Mouse (Mus musculus) liver, embryonic 14.5 days (tissue): Measurements from ENCODE around the gene Vwc2l. TPM values are rescaled to one million over a fixed set of nuclear protein-coding genes. Genes with fewer than 3 reads are reported as not detected.

ENCODE experiments used
- ATAC-seq: fragments of 200-750 bp; cut with Nextera tagmentation; 2 replicates; pipeline ENCODE4 v1.8.0; 2017; ENCODE audit warnings: moderate number of reproducible peaks, mild to moderate bottlenecking, moderate library complexity; ENCODE audit not compliant: insufficient read depth
- DNase-seq, 3 experiments: peaks; one replicate each; pipeline ENCODE4 v3.0.0-alpha.2; 2012 to 2013; ENCODE audit warnings: low read depth in 3 of 3, low spot score in 3 of 3
- H3K27ac ChIP-seq: fragments of 300-500 bp; sonication (generic); 2 replicates; pipeline ENCODE4 v1.5.1; 2014; ENCODE audit warnings: moderate library complexity, mild to moderate bottlenecking, control low read depth, inconsistent platforms
- H3K27me3 ChIP-seq: fragments of 300-500 bp; sonication (generic); 2 replicates; pipeline ENCODE4 v1.6.1; 2014; ENCODE audit warnings: mild to moderate bottlenecking, low read length, moderate library complexity; ENCODE audit not compliant: control insufficient read depth, insufficient read depth
- H3K36me3 ChIP-seq: fragments of 300-500 bp; sonication (generic); replicated peaks from 2 replicates; pipeline ENCODE4 v1.6.1; 2014; ENCODE audit warnings: low read depth; ENCODE audit not compliant: control insufficient read depth, insufficient read depth
- H3K4me1 ChIP-seq, 2 experiments: fragments of 200-500 bp in 1 of 2; fragments of 300-500 bp in 1 of 2; sonication (generic) in 1 of 2; replicated peaks; 2 replicates each; pipeline ENCODE4 v1.6.1; 2012 to 2014; ENCODE audit warnings: antibody characterized with exemption in 1 of 2, inconsistent platforms in 1 of 2, low read length in 1 of 2; ENCODE audit not compliant: control insufficient read depth in 2 of 2, insufficient read depth in 2 of 2
- H3K4me2 ChIP-seq: fragments of 300-500 bp; sonication (generic); 2 replicates; pipeline ENCODE4 v1.6.1; 2014; ENCODE audit warnings: low read depth, mild to moderate bottlenecking, control low read depth, moderate library complexity
- H3K4me3 ChIP-seq, 2 experiments: fragments of 200-500 bp in 1 of 2; fragments of 300-500 bp in 1 of 2; sonication (generic) in 1 of 2; 2 replicates each; pipeline ENCODE4 v1.5.1; 2012 to 2014; ENCODE audit warnings: low read depth in 2 of 2, low read length in 2 of 2, mild to moderate bottlenecking in 2 of 2, control low read depth in 1 of 2, inconsistent platforms in 1 of 2, moderate library complexity in 1 of 2; ENCODE audit not compliant: insufficient read depth in 1 of 2
- H3K9ac ChIP-seq: fragments of 300-500 bp; sonication (generic); replicated peaks from 2 replicates; pipeline ENCODE4 v1.6.1; 2014; ENCODE audit warnings: mild to moderate bottlenecking, control low read depth, moderate library complexity
- H3K9me3 ChIP-seq: fragments of 300-500 bp; sonication (generic); 2 replicates; pipeline ENCODE4 v1.6.1; 2016; ENCODE audit warnings: low read length, mixed read lengths; ENCODE audit not compliant: control insufficient read depth
- CTCF ChIP-seq: IDR thresholded peaks from 2 replicates; pipeline ENCODE4 v1.5.1; 2016; ENCODE audit warnings: antibody characterized with exemption, low read depth, control low read depth
- EP300 ChIP-seq: IDR thresholded peaks from 2 replicates; pipeline ENCODE4 v1.6.1; 2016; ENCODE audit warnings: antibody characterized with exemption, low read depth
- WGBS: fragments of 180-500 bp; shearing (Covaris S2); extraction: QIAGEN DNeasy Blood & Tissue Kit; methylation state at CpG from one replicate; pipeline ENCODE4 v1.1.7; 2014; ENCODE audit not compliant: insufficient replicate concordance; 5-methylcytosine and 5-hydroxymethylcytosine counted together
- polyA plus RNA-seq, 2 experiments: library from polyadenylated mRNA; depleted of rRNA in 1 of 2; stranded (reverse) in 1 of 2; unstranded in 1 of 2; fragments of >200 nt; fragmentation: Nextera tagmentation in 1 of 2; extraction: Ambion mirVana in 1 of 2; gene quantifications; 2 replicates each; pipeline versions ENCODE4 v1.2.1 to v1.2.3; 2012 to 2014

The Vwc2l gene
- polyA plus RNA-seq, 2 experiments, result not detected

DNA sequence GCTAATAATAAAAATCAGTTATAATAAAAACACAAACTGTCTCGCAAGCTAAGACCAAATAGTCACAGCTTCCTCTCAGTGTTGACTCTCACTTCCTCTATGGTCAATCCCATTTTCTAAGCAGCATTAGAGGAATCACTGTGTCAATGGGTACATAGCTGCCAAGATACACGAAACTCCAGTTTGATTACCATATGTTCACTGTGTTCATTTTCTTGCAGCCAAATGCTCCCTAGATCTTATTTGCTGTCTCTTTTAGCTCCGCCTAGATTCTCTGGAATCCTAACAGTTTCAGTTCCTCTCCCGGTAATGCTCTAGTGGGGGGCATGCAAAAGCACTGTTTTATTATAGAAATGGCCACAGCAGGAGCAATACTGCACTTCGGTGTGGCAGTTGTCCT, 130.4 kb downstream of the Vwc2l start:
- H3K9ac ChIP-seq, result no peak overlapping the region
- H3K9me3 ChIP-seq, result no peaks in the 10 kb centered on the region
- H3K4me3 ChIP-seq, result no peak overlapping the region
- ATAC-seq (no peak), DNase-seq (no peak)
- no peaks in the 10 kb centered on the region for H3K4me1 ChIP-seq
- H3K27ac ChIP-seq, result no peak overlapping the region
- no peak overlapping the region for H3K4me2 ChIP-seq
- WGBS, result 48% methylated on average over 5 of the region's 5 CpGs
- no peaks in the 10 kb centered on the region for H3K36me3 ChIP-seq
- no peaks in the 10 kb centered on the region for H3K27me3 ChIP-seq
- no peak for TF ChIP-seq EP300
- TF ChIP-seq CTCF, result no peak

DNA sequence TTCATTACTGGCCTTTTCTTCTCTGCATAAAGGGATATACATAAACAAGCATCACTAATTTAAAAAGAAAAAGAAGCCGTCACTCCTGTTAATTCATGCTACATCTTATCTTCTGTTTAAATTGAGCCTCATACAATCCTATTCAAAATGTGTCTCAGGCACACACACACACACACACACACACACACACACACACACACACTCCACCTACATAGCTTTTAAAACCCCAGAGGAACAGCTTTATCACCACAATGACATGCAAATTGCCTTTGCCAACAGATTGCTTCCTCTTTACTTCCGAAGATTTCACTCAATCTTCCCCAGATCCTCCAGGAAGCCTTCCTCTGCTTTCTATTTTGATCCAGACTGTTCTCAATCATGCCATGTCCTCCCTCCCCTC, 136.2 kb downstream of the Vwc2l start:
- Histone ChIP-seq H3K9ac (no peak overlapping the region), H3K4me1 (no peaks in the 10 kb centered on the region), H3K9me3 (no peaks in the 10 kb centered on the region), H3K27me3 (no peaks in the 10 kb centered on the region), H3K4me2 (no peak overlapping the region), H3K27ac (no peak overlapping the region), H3K4me3 (no peak overlapping the region), H3K36me3 (no peaks in the 10 kb centered on the region)
- ATAC-seq (no peak), DNase-seq (no peak)
- TF ChIP-seq EP300 (no peak), CTCF (no peak)
- 31% methylated on average over 2 of the region's 2 CpGs for WGBS

DNA sequence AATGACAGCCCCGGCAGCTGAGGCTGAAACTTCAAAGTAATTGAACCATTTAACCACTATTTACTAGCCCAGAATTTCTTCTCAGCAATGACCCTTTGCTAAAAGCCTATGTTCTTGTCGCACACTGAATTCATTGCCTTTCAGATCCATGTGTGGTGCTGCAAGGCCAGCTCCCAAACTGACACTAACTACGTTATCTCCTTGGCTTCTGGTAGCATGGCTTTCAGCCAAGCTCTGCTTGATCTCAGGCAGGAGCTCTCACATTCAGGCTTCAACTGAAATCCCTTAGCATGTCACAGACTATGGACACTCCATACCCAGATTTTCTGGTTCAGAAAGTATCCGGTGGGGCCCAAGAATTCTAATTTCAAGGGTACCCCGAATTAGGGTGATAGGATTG, 140.6 kb downstream of the Vwc2l start:
- Histone ChIP-seq H3K36me3 (no peaks in the 10 kb centered on the region), H3K9ac (no peak overlapping the region), H3K9me3 (no peaks in the 10 kb centered on the region), H3K4me1 (no peaks in the 10 kb centered on the region), H3K4me2 (no peak overlapping the region), H3K27me3 (no peaks in the 10 kb centered on the region), H3K27ac (no peak overlapping the region), H3K4me3 (no peak overlapping the region)
- DNase-seq (no peak), ATAC-seq (no peak)
- TF ChIP-seq CTCF (no peak), EP300 (no peak)
- 59% methylated on average over 5 of the region's 5 CpGs for WGBS

DNA sequence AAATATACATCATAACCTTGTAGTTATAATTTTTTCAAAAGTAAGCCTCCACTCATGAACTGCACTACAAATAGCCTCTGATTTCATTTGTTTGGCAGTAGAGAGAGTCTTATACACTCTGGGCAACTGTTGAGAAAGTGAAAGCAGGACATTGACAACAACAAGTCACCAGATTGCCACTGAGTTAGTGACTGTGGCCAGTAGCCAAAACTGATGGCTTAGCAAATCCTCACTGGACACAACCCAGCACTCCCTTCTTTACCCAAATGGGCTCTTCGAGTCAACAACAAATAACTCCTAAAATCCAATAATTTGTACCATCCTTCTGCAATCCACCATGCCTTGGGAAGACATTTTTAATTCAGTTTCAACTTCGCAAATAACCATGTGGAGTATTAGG, 155.0 kb downstream of the Vwc2l start:
- Histone ChIP-seq H3K36me3 (no peaks in the 10 kb centered on the region), H3K27me3 (no peaks in the 10 kb centered on the region), H3K4me3 (no peak overlapping the region), H3K27ac (no peak overlapping the region), H3K9ac (no peak overlapping the region), H3K4me2 (no peak overlapping the region), H3K4me1 (no peaks in the 10 kb centered on the region), H3K9me3 (no peaks in the 10 kb centered on the region)
- DNase-seq (no peak), ATAC-seq (no peak)
- WGBS, result 59% methylated on average over 2 of the region's 2 CpGs
- no peak for TF ChIP-seq EP300
- no peak for TF ChIP-seq CTCF

DNA sequence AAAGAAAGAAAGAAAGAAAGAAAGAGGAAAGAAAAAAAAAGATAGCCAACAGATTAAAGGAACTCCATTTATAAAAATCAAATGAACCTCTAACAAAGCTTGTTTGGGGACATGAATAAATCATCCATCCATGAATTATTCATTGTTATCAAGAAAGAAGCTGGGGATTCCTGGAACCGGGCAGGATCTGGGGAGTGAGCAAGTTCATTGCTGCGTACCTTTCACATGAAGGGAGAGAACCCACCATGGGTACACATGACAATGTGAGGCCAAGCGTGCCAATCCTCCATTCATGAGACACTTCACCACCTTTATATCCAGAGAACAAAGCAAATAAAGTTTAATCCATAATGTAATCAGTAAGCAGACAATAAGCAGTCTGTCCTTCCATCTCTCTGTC, 155.8 kb downstream of the Vwc2l start:
- Histone ChIP-seq H3K4me2 (no peak overlapping the region), H3K27ac (no peak overlapping the region), H3K9me3 (no peaks in the 10 kb centered on the region), H3K27me3 (no peaks in the 10 kb centered on the region), H3K4me3 (no peak overlapping the region), H3K36me3 (no peaks in the 10 kb centered on the region), H3K9ac (no peak overlapping the region), H3K4me1 (no peaks in the 10 kb centered on the region)
- TF ChIP-seq EP300, result no peak
- no peak for TF ChIP-seq CTCF
- WGBS, result 53% methylated on average over 3 of the region's 3 CpGs
- DNase-seq (no peak), ATAC-seq (no peak)
